Mouse (Mus musculus) erythroblast, embryonic 14.5 days (primary cell): ENCODE measurements around the gene Bcr. TPM values are rescaled to one million over a fixed set of nuclear protein-coding genes. Genes with fewer than 3 reads are reported as not detected.

ENCODE experiments used
- H3K27me3 ChIP-seq: 2 replicates; pipeline ENCODE4 v1.6.1; 2012; ENCODE audit warnings: inconsistent platforms; ENCODE audit not compliant: control insufficient read depth
- H3K36me3 ChIP-seq: 2 replicates; pipeline ENCODE4 v1.6.1; 2012; ENCODE audit warnings: mild to moderate bottlenecking, inconsistent platforms; ENCODE audit not compliant: control insufficient read depth
- H3K4me1 ChIP-seq: 2 replicates; pipeline ENCODE4 v1.6.1; 2012; ENCODE audit warnings: inconsistent platforms; ENCODE audit not compliant: control insufficient read depth
- H3K4me3 ChIP-seq: replicated peaks from 2 replicates; pipeline ENCODE3; 2012; ENCODE audit warnings: moderate library complexity, mild to moderate bottlenecking, inconsistent platforms
- H3K9me3 ChIP-seq: 2 replicates; pipeline ENCODE4 v1.6.1; 2012; ENCODE audit warnings: low read length, inconsistent platforms, mixed read lengths; ENCODE audit not compliant: control insufficient read depth
- GATA1 ChIP-seq: IDR thresholded peaks from 2 replicates; pipeline ENCODE4 v1.6.1; 2012; ENCODE audit warnings: low read length, inconsistent platforms, mixed read lengths
- TAL1 ChIP-seq: IDR thresholded peaks from 3 replicates; pipeline ENCODE4 v1.6.1; 2012; ENCODE audit warnings: low read length, inconsistent platforms, mixed read lengths
- polyA plus RNA-seq: library from polyadenylated mRNA; stranded (reverse); fragments of >175 nt; gene quantifications from 2 replicates; pipeline ENCODE4 v1.2.3, GENCODE M21; 2012

The Bcr gene
- 0.03 and 0.11 TPM in 2 replicates for polyA plus RNA-seq

- Histone ChIP-seq H3K4me3 (peak within 1 kb of the TSS; percentile 58), H3K36me3 (no peaks in the 10 kb centered on the region), H3K4me1 (peaks cover 25% of the 10 kb centered on the region), H3K9me3 (peaks cover 5% of the 10 kb centered on the region; the same call in 1 of the 2 replicates), H3K27me3 (peaks cover 47% of the 10 kb centered on the region)
- no peak for TF ChIP-seq GATA1
- no peak for TF ChIP-seq TAL1
Measured at GRCm38 (mm10) chr10:75060217-75060842, at the start of gene Bcr. Bcr (plus strand) TSS chr10:75060592.

- Histone ChIP-seq H3K4me3 (no peak overlapping the region), H3K36me3 (no peaks in the 10 kb centered on the region), H3K27me3 (no peaks in the 10 kb centered on the region), H3K9me3 (no peaks in the 10 kb centered on the region), H3K4me1 (no peaks in the 10 kb centered on the region)
- no peak for TF ChIP-seq GATA1
- TF ChIP-seq TAL1: no peak
Measured at GRCm38 (mm10) chr10:75010704-75011103, 49.7 kb upstream of the Bcr start.

DNA sequence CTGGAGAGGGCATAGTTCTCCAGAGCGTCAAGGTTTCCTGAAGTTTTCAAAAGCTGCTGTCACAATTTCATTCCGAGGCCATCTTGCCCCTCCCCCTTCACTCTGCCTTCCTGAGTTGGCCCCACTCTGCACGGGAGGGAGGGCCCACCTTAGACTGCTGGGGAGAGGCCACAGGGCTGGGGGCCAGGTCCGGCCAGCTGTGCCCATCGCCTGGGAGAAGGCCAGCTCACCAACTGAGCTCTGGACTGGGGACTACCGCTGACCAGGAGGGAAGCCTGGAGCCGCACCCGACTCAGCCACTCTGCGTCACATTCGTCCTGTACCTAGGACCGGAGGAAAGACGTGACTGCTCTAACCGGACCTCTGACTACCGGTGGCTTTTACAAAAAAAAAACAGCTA is 44.9 kb upstream of the Bcr start:
- Histone ChIP-seq H3K9me3 (no peaks in the 10 kb centered on the region), H3K4me1 (no peaks in the 10 kb centered on the region), H3K4me3 (no peak overlapping the region), H3K36me3 (no peaks in the 10 kb centered on the region), H3K27me3 (no peaks in the 10 kb centered on the region)
- TF ChIP-seq GATA1 (no peak), TAL1 (no peak)

- no peaks in the 10 kb centered on the region for H3K27me3 ChIP-seq
- no peaks in the 10 kb centered on the region for H3K36me3 ChIP-seq
- H3K4me1 ChIP-seq: no peaks in the 10 kb centered on the region
- no peak overlapping the region for H3K4me3 ChIP-seq
- TF ChIP-seq TAL1 (no peak), GATA1 (no peak)
- H3K9me3 ChIP-seq: no peaks in the 10 kb centered on the region
Measured at GRCm38 (mm10) chr10:75016481-75016880, 43.9 kb upstream of the Bcr start.

- Histone ChIP-seq H3K36me3 (no peaks in the 10 kb centered on the region), H3K9me3 (peaks cover 6% of the 10 kb centered on the region; the same call in 1 of the 2 replicates), H3K4me1 (no peaks in the 10 kb centered on the region), H3K4me3 (no peak overlapping the region), H3K27me3 (no peaks in the 10 kb centered on the region)
- TF ChIP-seq TAL1: no peak
- no peak for TF ChIP-seq GATA1
Measured at GRCm38 (mm10) chr10:75020271-75020670, 40.1 kb upstream of the Bcr start.

DNA sequence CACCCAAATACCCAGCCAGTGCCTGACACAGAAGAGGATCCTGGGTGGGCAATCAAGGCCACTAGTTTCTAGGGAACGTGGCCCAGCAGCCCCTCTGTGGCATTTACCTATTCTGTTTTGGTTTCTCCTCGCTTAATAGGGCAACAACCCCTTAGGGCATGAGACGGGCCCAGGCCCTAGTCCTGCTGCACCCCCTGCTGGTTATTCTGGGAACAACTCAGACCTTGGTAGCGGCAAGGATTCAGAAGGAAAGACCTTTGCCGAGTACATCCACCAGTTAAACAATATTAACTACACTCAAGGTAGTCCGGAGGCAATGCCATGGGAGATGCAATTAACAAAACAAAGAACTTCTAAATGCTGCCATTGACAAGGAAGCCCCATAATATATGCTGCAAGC is 39.3 kb upstream of the Bcr start:
- Histone ChIP-seq H3K4me1 (no peaks in the 10 kb centered on the region), H3K27me3 (no peaks in the 10 kb centered on the region), H3K4me3 (no peak overlapping the region), H3K9me3 (peaks cover 6% of the 10 kb centered on the region; the same call in 1 of the 2 replicates), H3K36me3 (no peaks in the 10 kb centered on the region)
- TF ChIP-seq TAL1: no peak
- TF ChIP-seq GATA1: no peak

- TF ChIP-seq GATA1: no peak
- TF ChIP-seq TAL1: no peak
- Histone ChIP-seq H3K27me3 (no peaks in the 10 kb centered on the region), H3K36me3 (no peaks in the 10 kb centered on the region), H3K4me1 (no peaks in the 10 kb centered on the region), H3K9me3 (peaks cover 6% of the 10 kb centered on the region; the same call in 1 of the 2 replicates), H3K4me3 (no peak overlapping the region)
Measured at GRCm38 (mm10) chr10:75026491-75026890, 33.9 kb upstream of the Bcr start.

DNA sequence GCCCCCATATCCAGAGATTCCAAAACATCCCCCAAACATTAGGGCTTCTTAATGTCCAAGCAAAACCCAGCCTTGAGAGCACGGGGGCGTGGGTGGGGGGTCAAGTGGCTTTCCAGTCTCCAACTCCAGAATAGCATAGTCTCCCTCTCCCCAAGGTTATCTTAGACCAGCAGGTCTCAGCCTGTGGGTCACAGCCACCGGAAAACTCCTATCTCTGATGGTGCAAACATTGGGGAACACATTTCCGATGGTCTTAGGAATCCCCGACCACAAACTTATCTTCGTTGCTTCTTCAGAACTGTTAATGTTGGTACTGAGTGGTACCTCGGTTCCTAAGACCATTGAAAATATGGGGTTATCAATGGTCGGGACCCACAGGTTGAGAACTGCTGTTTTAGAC is 31.6 kb upstream of the Bcr start:
- no peaks in the 10 kb centered on the region for H3K4me1 ChIP-seq
- TF ChIP-seq GATA1: no peak
- TF ChIP-seq TAL1: no peak

DNA sequence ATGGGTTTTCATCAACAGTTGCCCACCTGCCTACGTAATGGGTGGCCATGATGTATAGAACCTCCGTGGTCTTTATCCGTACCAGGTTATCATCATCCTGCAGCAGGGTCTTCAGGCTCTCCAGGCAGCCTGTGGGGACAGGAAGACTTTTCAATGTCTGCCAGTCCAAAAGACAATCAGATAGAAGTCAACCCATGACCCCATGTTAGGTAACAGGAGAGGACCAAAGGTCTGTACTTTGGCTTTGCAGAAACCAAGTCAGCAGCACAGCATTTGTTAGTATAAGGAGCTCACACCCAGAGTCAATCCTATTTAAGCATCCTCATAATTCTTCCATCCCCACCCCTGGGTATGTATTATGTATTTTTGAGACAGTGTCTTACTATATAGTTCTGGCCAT is 30.7 kb upstream of the Bcr start:
- H3K4me1 ChIP-seq: no peaks in the 10 kb centered on the region
- H3K4me3 ChIP-seq: no peak overlapping the region
- TF ChIP-seq GATA1: no peak
- TF ChIP-seq TAL1: no peak
- no peaks in the 10 kb centered on the region for H3K9me3 ChIP-seq
- H3K27me3 ChIP-seq: no peaks in the 10 kb centered on the region
- H3K36me3 ChIP-seq: no peaks in the 10 kb centered on the region

More for the DNA sequence above, 31.6 kb upstream of the Bcr start:
- Histone ChIP-seq H3K36me3 (no peaks in the 10 kb centered on the region), H3K4me3 (no peak overlapping the region), H3K27me3 (no peaks in the 10 kb centered on the region), H3K9me3 (no peaks in the 10 kb centered on the region)

DNA sequence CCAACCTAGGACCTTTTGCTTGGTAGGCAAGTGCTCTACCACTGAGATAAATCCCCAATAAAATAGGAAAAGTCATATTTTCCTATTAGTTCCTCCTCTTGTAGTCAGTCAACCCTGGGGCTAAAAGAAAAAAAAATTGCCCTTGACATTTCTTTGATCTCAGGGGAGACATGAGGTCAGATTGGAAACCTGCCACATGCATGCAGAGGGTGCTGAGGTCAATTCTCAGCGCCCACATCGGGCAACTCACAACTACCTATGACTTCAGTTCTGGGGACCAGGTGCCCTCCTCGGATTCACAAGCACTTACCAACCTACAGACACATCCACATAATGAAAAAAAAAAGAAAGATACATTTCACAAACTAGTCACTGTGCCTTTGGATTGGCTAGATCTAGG is 30.2 kb upstream of the Bcr start:
- Histone ChIP-seq H3K27me3 (no peaks in the 10 kb centered on the region), H3K36me3 (no peaks in the 10 kb centered on the region), H3K9me3 (no peaks in the 10 kb centered on the region), H3K4me3 (no peak overlapping the region), H3K4me1 (no peaks in the 10 kb centered on the region)
- no peak for TF ChIP-seq GATA1
- no peak for TF ChIP-seq TAL1
